Mouse (Mus musculus): ENCODE results near the gene Sh2d2a. TPM values are rescaled to one million over a fixed set of nuclear protein-coding genes. Genes with fewer than 3 reads are reported as not detected.
"Not testable (repeated sequence)": the region's sequence is repeated elsewhere in the genome, so short reads cannot be mapped to it uniquely, and the experiment has no call there.

The Sh2d2a gene
- polyA plus RNA-seq, 2 experiments, result 0.08 TPM; not detected in 1

DNA sequence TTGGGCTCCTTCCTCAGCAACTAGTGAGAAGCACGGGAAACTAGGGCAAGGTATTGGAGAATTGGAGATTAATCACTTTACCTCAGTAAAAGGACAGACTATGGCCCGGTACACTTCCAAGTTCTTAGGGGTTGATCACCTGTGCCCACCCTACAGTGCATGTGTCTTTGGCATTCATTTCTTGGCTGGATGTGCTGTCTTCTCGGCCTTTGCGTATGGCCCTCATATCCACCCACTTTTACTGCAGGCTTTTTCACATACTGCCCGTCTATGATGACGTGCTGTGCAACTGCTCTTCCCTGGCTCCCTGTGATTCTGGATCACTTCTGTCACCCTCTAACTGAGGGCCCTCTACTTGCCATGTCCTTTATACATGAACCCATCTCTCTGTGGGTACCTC lies 39.9 kb downstream of the Sh2d2a start:
- WGBS, result 84% methylated on average over 6 of the region's 6 CpGs
- Histone ChIP-seq H3K27me3 (ENCODE audit: control insufficient read depth, insufficient read depth, low read length) (no peaks in the 10 kb centered on the region), H3K4me2 (replicated peaks; ENCODE audit: low read depth, low read length, severe bottlenecking) (peak overlapping the region; percentile 50), H3K4me3 (replicated peaks; ENCODE audit: low read length) (peak overlapping the region; percentile 97), H3K36me3 (ENCODE audit: control insufficient read depth, insufficient read depth, low read length) (peaks cover 3% of the 10 kb centered on the region; the same call in 1 of the 2 replicates), H3K4me1 (ENCODE audit: control insufficient read depth, insufficient read depth, low read length) (peaks cover 12% of the 10 kb centered on the region), H3K27ac (replicated peaks; ENCODE audit: low read depth, low read length) (no peak overlapping the region), H3K9me3 (ENCODE audit: control insufficient read depth, low read length) (0 out of 2 replicates have a peak, but pooled peaks cover 3% of the 10 kb centered on the region), H3K9ac (ENCODE audit: low read depth, low read length, severe bottlenecking) (0 out of 2 replicates have a peak overlapping the region, but pooled peaks have one; percentile 53)
- DNase-seq (ENCODE audit: low spot score) (no peak), ATAC-seq (ENCODE audit: low FRiP score, low read depth) (no peak)
- no peak for TF ChIP-seq POLR2A (IDR thresholded peaks at IDR 0.05; ENCODE audit: borderline replicate concordance, extremely low read depth, insufficient read depth, insufficient read length)

GRCm38 (mm10) chr3:87887400-87887799 lies 40.8 kb downstream of the Sh2d2a start:
- H3K4me1 ChIP-seq (ENCODE audit: control insufficient read depth, insufficient read depth, low read length), result peaks cover 12% of the 10 kb centered on the region
- ATAC-seq (ENCODE audit: low FRiP score, low read depth); H3K4me2 ChIP-seq (replicated peaks; ENCODE audit: low read depth, low read length, severe bottlenecking); H3K27me3 ChIP-seq (ENCODE audit: control insufficient read depth, insufficient read depth, low read length); H3K27ac ChIP-seq (replicated peaks; ENCODE audit: low read depth, low read length); H3K4me3 ChIP-seq (replicated peaks; ENCODE audit: low read length); H3K9me3 ChIP-seq (ENCODE audit: control insufficient read depth, low read length); H3K9ac ChIP-seq (ENCODE audit: low read depth, low read length, severe bottlenecking); H3K36me3 ChIP-seq (ENCODE audit: control insufficient read depth, insufficient read depth, low read length); DNase-seq (ENCODE audit: low spot score): not testable (repeated sequence)
- WGBS, result 84% methylated on average over 4 of the region's 4 CpGs

- no peak overlapping the region for H3K9ac ChIP-seq (ENCODE audit: low read depth, low read length, severe bottlenecking)
- H3K27ac ChIP-seq (replicated peaks; ENCODE audit: low read depth, low read length), result no peak overlapping the region
- DNase-seq (ENCODE audit: low spot score) (no peak), ATAC-seq (ENCODE audit: low FRiP score, low read depth) (no peak)
- no peaks in the 10 kb centered on the region for H3K4me1 ChIP-seq (ENCODE audit: control insufficient read depth, insufficient read depth, low read length)
- H3K4me2 ChIP-seq (replicated peaks; ENCODE audit: low read depth, low read length, severe bottlenecking), result no peak overlapping the region
- no peaks in the 10 kb centered on the region for H3K36me3 ChIP-seq (ENCODE audit: control insufficient read depth, insufficient read depth, low read length)
- WGBS, result 73% methylated on average over 3 of the region's 3 CpGs
- no peak for TF ChIP-seq POLR2A (IDR thresholded peaks at IDR 0.05; ENCODE audit: borderline replicate concordance, extremely low read depth, insufficient read depth, insufficient read length)
- H3K9me3 ChIP-seq (ENCODE audit: control insufficient read depth, low read length), result 0 out of 2 replicates have a peak, but pooled peaks cover 3% of the 10 kb centered on the region
- H3K27me3 ChIP-seq (ENCODE audit: control insufficient read depth, insufficient read depth, low read length), result no peaks in the 10 kb centered on the region
- no peak overlapping the region for H3K4me3 ChIP-seq (replicated peaks; ENCODE audit: low read length)
These were observed 44.9 kb downstream of the Sh2d2a start for GRCm38 (mm10) chr3:87891481-87891880.

DNA sequence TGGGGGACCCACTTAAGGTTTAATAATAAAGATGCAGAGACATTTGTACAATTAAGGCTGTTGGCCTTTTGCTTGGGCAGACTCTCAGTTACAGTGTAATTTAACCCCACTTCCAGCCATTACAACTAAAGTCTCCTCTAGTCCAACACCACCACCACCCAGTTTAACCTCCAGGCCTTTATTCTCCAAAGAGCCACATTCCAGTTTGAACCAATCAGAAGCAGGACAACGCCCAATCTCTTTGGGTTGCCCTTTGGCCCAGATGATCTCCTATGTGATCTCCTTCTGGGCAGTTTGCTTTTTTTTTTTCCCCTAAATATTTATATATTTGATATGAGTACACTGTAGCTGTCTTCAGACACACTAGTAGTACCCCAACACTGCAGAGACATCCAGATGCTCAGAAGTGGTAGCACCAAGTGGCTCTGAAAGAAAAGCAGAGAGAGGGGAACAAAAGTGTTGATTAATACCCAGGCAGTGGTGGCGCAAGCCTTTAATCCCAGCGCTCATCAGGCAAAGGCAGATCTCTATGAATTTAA lies 46.9 kb downstream of the Sh2d2a start:
- no peaks in the 10 kb centered on the region for H3K9me3 ChIP-seq (ENCODE audit: control insufficient read depth, low read length)
- no peak overlapping the region for H3K9ac ChIP-seq (ENCODE audit: low read depth, low read length, severe bottlenecking)
- H3K27ac ChIP-seq (replicated peaks; ENCODE audit: low read depth, low read length), result no peak overlapping the region
- H3K4me3 ChIP-seq (replicated peaks; ENCODE audit: low read length), result no peak overlapping the region
- DNase-seq (ENCODE audit: low spot score), result no peak
- 75% methylated on average over 3 of the region's 3 CpGs for WGBS
- H3K27me3 ChIP-seq (ENCODE audit: control insufficient read depth, insufficient read depth, low read length), result no peaks in the 10 kb centered on the region
- H3K4me1 ChIP-seq (ENCODE audit: control insufficient read depth, insufficient read depth, low read length), result no peaks in the 10 kb centered on the region
- ATAC-seq (ENCODE audit: low FRiP score, low read depth), result no peak
- no peaks in the 10 kb centered on the region for H3K36me3 ChIP-seq (ENCODE audit: control insufficient read depth, insufficient read depth, low read length)
- no peak for TF ChIP-seq POLR2A (IDR thresholded peaks at IDR 0.05; ENCODE audit: borderline replicate concordance, extremely low read depth, insufficient read depth, insufficient read length)
- H3K4me2 ChIP-seq (replicated peaks; ENCODE audit: low read depth, low read length, severe bottlenecking), result no peak overlapping the region

GRCm38 (mm10) chr3:87899266-87899665 lies 52.7 kb downstream of the Sh2d2a start:
- Histone ChIP-seq H3K4me1 (ENCODE audit: control insufficient read depth, insufficient read depth, low read length) (no peaks in the 10 kb centered on the region), H3K27ac (replicated peaks; ENCODE audit: low read depth, low read length) (no peak overlapping the region), H3K4me3 (replicated peaks; ENCODE audit: low read length) (no peak overlapping the region), H3K9ac (ENCODE audit: low read depth, low read length, severe bottlenecking) (no peak overlapping the region), H3K4me2 (replicated peaks; ENCODE audit: low read depth, low read length, severe bottlenecking) (no peak overlapping the region), H3K9me3 (ENCODE audit: control insufficient read depth, low read length) (no peaks in the 10 kb centered on the region), H3K27me3 (ENCODE audit: control insufficient read depth, insufficient read depth, low read length) (no peaks in the 10 kb centered on the region), H3K36me3 (ENCODE audit: control insufficient read depth, insufficient read depth, low read length) (no peaks in the 10 kb centered on the region)
- no peak for TF ChIP-seq POLR2A (IDR thresholded peaks at IDR 0.05; ENCODE audit: borderline replicate concordance, extremely low read depth, insufficient read depth, insufficient read length)
- ATAC-seq (ENCODE audit: low FRiP score, low read depth), result no peak
- DNase-seq (ENCODE audit: low spot score), result no peak
- WGBS, result 70% methylated on average over 3 of the region's 3 CpGs

DNA sequence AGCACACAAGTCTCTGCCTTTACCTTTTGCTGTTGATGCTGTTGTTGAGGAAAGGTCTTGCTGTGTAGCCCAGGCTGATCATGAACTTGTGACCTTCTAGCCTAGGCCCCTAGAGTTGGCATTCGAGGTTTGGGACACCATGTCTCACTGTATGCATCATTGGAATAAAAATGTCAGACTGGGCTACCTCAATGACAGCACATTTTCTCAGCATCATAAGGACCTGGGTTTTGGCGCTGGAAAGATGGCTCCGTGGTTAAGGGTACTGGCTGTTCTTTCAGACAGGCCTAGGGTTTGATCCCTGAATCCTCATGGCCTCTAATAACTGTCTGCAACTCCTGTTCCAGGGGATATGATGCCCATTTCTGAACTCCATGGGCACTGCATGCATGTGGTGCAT lies 53.2 kb downstream of the Sh2d2a start:
- 77% methylated on average over 3 of the region's 3 CpGs for WGBS
- no peaks in the 10 kb centered on the region for H3K9me3 ChIP-seq (ENCODE audit: control insufficient read depth, low read length)
- H3K27ac ChIP-seq (replicated peaks; ENCODE audit: low read depth, low read length), result no peak overlapping the region

More for the DNA sequence above, 53.2 kb downstream of the Sh2d2a start:
- Histone ChIP-seq H3K4me1 (ENCODE audit: control insufficient read depth, insufficient read depth, low read length) (no peaks in the 10 kb centered on the region), H3K36me3 (ENCODE audit: control insufficient read depth, insufficient read depth, low read length) (no peaks in the 10 kb centered on the region), H3K27me3 (ENCODE audit: control insufficient read depth, insufficient read depth, low read length) (no peaks in the 10 kb centered on the region), H3K9ac (ENCODE audit: low read depth, low read length, severe bottlenecking) (no peak overlapping the region), H3K4me3 (replicated peaks; ENCODE audit: low read length) (no peak overlapping the region), H3K4me2 (replicated peaks; ENCODE audit: low read depth, low read length, severe bottlenecking) (no peak overlapping the region)
- TF ChIP-seq POLR2A (IDR thresholded peaks at IDR 0.05; ENCODE audit: borderline replicate concordance, extremely low read depth, insufficient read depth, insufficient read length), result no peak
- ATAC-seq (ENCODE audit: low FRiP score, low read depth) (no peak), DNase-seq (ENCODE audit: low spot score) (no peak)

All from limb, embryonic 14.5 days (tissue).